Mouse (Mus musculus): ENCODE measurements around the gene A630076J17Rik.

DNA sequence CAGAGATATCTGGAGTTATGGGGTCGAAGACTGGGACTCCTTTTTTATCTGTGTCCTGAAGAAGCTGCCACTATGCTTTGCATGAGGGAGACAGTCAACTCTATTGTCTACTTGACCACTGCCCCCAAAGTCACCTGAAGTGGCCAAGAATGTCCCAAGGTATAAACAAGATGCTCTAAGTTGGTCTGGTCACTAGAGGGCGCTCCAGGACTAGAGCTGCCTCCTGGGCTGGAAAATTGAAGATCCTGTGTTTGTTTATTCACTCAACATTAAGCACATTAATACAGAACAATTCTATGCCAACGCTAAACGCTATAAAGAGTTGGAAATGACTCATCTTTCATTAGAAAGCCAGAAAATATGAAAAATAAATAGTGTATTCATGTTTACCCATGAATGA lies 24.4 kb upstream of the A630076J17Rik start:
- TF ChIP-seq CTCF (IDR thresholded peaks at IDR 0.05; ENCODE audit: extremely low read depth, insufficient read depth, insufficient read length, insufficient replicate concordance), result peak; percentile 82; the same call in 1 of the 2 replicates
- TF ChIP-seq POLR2A (IDR thresholded peaks at IDR 0.05; ENCODE audit: low read depth, low read length), result no peak
